Mouse (Mus musculus): ENCODE data around the gene Erc1.

DNA sequence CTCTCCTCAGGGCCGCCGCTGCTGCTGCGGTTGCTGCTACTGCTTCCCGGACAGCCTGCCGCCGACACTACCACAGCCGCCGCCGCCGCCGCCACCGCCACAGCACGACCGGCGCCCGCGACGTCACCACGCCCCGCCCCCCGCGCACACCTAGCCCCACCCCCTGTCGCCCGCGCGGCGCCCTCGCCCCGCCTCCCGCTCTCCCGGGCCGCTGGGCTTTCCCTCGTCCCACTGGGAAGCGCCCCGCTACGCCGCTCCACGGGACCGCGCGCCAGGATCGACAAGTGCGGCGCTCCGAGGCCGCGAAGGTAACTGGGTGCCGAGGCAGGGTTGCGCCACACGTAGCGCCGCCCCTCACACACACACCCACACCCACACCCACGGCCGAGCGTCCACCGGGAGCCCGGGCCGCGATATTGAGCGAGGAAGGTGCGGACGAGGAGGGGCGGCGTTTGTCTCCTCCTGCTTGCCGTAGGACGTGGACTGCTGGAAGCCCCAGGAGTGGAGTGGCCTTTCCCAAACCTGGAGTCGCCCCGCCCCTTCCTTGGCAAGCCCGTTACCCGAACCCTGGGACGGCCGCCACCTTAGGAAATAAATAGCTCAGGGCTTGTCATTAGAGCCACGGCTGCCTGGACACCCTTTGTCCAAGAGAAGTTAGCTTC lies at the start of gene Erc1:
- TF ChIP-seq CTCF (IDR thresholded peaks at IDR 0.05; ENCODE audit: low read depth): peak; percentile 28; the same call in 1 of the 2 replicates
- TF ChIP-seq EP300 (optimal IDR thresholded peaks at IDR 0.05): no peak

All from stomach, postnatal 0 days (tissue).